Mouse (Mus musculus): Measurements from ENCODE around the gene Tmem242.

DNA sequence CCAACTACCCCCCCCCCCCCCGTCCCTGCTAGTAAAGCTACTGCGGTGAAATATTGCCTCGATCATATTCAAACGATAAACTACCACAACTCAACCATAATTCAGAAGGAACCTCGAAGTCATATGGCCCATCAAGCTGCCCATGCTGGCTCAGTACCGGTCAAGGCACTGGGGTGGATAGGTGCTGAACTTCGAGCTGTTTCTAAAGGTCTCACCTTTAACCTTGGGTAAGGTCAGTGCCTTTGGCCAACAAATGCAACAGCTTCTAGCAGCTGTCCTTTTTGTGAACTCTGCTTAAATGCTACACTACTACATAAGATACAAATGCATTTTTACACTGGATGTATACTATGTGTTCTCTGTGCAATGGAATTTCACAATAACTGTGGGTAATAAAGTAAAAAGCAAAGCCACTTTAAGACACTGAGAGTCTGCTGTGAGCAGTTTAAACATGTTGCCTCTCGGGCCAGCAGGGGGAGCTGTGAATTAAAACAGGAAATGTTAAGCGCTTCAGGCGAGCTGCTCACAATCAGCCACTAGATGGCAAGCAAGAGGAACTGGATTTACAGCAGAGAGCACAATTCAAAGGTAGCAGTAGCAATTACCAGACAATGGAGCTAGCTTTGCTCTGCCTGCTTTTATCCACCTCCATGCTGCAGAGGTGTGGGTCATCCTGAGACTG lies 10.8 kb downstream of the Tmem242 start:
- TF ChIP-seq CTCF (IDR thresholded peaks at IDR 0.05; ENCODE audit: extremely low read depth, insufficient read depth, low read length): peak; percentile 100
- TF ChIP-seq POLR2A (IDR thresholded peaks at IDR 0.05; ENCODE audit: extremely low read depth, insufficient read depth, low read length): no peak

All from cortical plate, adult 2 months (tissue).